Mouse (Mus musculus): Measurements from ENCODE around the gene Meis2. TPM values are rescaled to one million over a fixed set of nuclear protein-coding genes. Genes with fewer than 3 reads are reported as not detected.

Meis2 gene
- total and polyA plus RNA-seq, 3 experiments, result 3.1 to 9.8 TPM; not detected in 1

DNA sequence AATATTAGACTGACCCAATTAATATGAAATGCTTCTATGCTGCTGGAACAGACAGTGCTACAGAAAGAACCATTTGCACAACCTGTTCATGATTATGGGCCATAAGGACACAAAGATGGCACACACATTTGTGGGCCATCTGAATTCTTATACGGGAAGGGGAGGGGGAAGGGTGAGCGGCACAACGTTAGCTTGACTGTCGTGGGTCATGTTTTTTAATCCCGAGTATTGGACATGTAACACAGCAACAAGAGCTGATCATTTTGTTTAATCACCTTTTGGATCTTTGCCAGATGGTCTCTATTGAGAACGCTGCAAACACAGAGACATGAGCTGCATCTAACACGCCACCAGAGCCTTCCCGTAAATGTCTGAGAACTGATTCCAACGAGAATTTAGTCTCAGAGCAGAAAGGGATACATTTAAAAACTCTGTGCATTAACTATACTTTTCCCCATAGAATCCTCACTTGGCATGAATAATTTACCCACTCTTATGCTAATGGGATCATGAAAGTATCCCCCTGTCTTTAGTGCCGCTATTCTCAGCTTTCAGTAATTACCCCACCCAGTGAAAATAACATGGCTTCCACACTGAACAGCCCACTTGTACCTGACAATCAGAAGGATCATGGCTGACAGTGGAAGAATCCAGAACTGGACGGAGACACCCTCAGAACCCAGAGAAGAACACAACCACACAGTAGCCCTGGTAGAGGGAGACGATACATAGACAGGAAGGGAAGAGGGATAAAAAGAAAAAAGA lies 22.5 kb downstream of the Meis2 start:
- Histone ChIP-seq H3K79me2 (ENCODE audit: control insufficient read depth, insufficient read depth, low read length, poor library complexity) (no peaks in the 10 kb centered on the region), H3K9me3 (replicated peaks; ENCODE audit: insufficient read depth, low read length) (no peaks in the 10 kb centered on the region), H3K4me3 (ENCODE audit: control insufficient read depth in 1 of 2, insufficient read depth in 1 of 2, low read depth in 2 of 2, low read length in 2 of 2) (no peak overlapping the region), H3K27me3 (ENCODE audit: control insufficient read depth in 1 of 2, insufficient read depth in 2 of 2, low read length in 2 of 2) (no peaks in the 10 kb centered on the region), H3K9ac (ENCODE audit: control insufficient read depth, low read depth, low read length, poor library complexity, severe bottlenecking) (no peak overlapping the region), H3K27ac (ENCODE audit: control insufficient read depth, low read depth, low read length) (no peak overlapping the region), H3K36me3 (ENCODE audit: control insufficient read depth in 1 of 2, insufficient read depth in 2 of 2, low read length in 2 of 2) (no peaks in the 10 kb centered on the region), H3K4me1 (ENCODE audit: control insufficient read depth in 1 of 2, insufficient read depth in 2 of 2, low read length in 2 of 2) (no peaks in the 10 kb centered on the region)
- TF ChIP-seq GATA1 (IDR thresholded peaks at IDR 0.05; ENCODE audit: low read depth, low read length), result no peak
- TF ChIP-seq ZKSCAN1 (IDR thresholded peaks at IDR 0.05; ENCODE audit: low read depth, low read length), result no peak
- no peak for TF ChIP-seq SIN3A (IDR thresholded peaks at IDR 0.05; ENCODE audit: low read length)
- no peak for TF ChIP-seq POLR2A (IDR thresholded peaks at IDR 0.05; ENCODE audit: control insufficient read depth in 1 of 2, insufficient read depth in 1 of 2, low read depth in 1 of 2, low read length in 2 of 2, poor library complexity in 1 of 2)
- no peak for TF ChIP-seq MYB (IDR thresholded peaks at IDR 0.05; ENCODE audit: low read depth, low read length)
- no peak for TF ChIP-seq RAD21 (IDR thresholded peaks at IDR 0.05; ENCODE audit: low read depth, low read length)
- TF ChIP-seq CTCF (IDR thresholded peaks at IDR 0.05 in 2 of 3, conservative IDR thresholded peaks at IDR 0.05 in 1 of 3; ENCODE audit: control insufficient read depth in 1 of 3, insufficient read depth in 1 of 3, low read depth in 2 of 3, low read length in 3 of 3, poor library complexity in 1 of 3, severe bottlenecking in 1 of 3), result no peak
- TF ChIP-seq JUND (IDR thresholded peaks at IDR 0.05; ENCODE audit: low read depth, low read length), result no peak
- no peak for DNase-seq (ENCODE audit: low read depth, low spot score)

- Histone ChIP-seq H3K9me3 (replicated peaks; ENCODE audit: insufficient read depth, low read length) (no peaks in the 10 kb centered on the region), H3K4me1 (ENCODE audit: control insufficient read depth in 1 of 2, insufficient read depth in 2 of 2, low read length in 2 of 2) (no peaks in the 10 kb centered on the region), H3K27ac (ENCODE audit: control insufficient read depth, low read depth, low read length) (no peak overlapping the region), H3K36me3 (ENCODE audit: control insufficient read depth in 1 of 2, insufficient read depth in 2 of 2, low read length in 2 of 2) (no peaks in the 10 kb centered on the region), H3K4me3 (ENCODE audit: control insufficient read depth in 1 of 2, insufficient read depth in 1 of 2, low read depth in 2 of 2, low read length in 2 of 2) (no peak overlapping the region), H3K9ac (ENCODE audit: control insufficient read depth, low read depth, low read length, poor library complexity, severe bottlenecking) (no peak overlapping the region), H3K27me3 (ENCODE audit: control insufficient read depth in 1 of 2, insufficient read depth in 2 of 2, low read length in 2 of 2) (no peaks in the 10 kb centered on the region), H3K79me2 (ENCODE audit: control insufficient read depth, insufficient read depth, low read length, poor library complexity) (no peaks in the 10 kb centered on the region)
- no peak for TF ChIP-seq JUND (IDR thresholded peaks at IDR 0.05; ENCODE audit: low read depth, low read length)
- TF ChIP-seq ZMIZ1 (IDR thresholded peaks at IDR 0.05; ENCODE audit: low read depth, low read length), result no peak
- no peak for TF ChIP-seq ELF1 (IDR thresholded peaks at IDR 0.05; ENCODE audit: low read depth, low read length)
- no peak for TF ChIP-seq EP300 (IDR thresholded peaks at IDR 0.05; ENCODE audit: low read depth in 1 of 2, low read length in 2 of 2)
- no peak for TF ChIP-seq MAFK (IDR thresholded peaks at IDR 0.05; ENCODE audit: borderline replicate concordance, low read depth, low read length)
- no peak for TF ChIP-seq SIN3A (IDR thresholded peaks at IDR 0.05; ENCODE audit: low read length)
- no peak for TF ChIP-seq RCOR1 (IDR thresholded peaks at IDR 0.05; ENCODE audit: low read depth, low read length)
- no peak for TF ChIP-seq MEF2A (IDR thresholded peaks at IDR 0.05; ENCODE audit: extremely low read depth, insufficient replicate concordance, low read depth, low read length, poor library complexity, severe bottlenecking)
- no peak for DNase-seq (ENCODE audit: low read depth, low spot score)
Observed at GRCm38 (mm10) chr2:116042447-116042846, 23.2 kb downstream of the Meis2 start.

All from MEL (cell line).